Mouse (Mus musculus) ES-E14 (cell line): ENCODE results near the gene Mdh1. TPM values are rescaled to one million over a fixed set of nuclear protein-coding genes. Genes with fewer than 3 reads are reported as not detected.

Experiments used
- DNase-seq: peaks from one replicate; pipeline ENCODE4 v3.0.0-alpha.2; 2013; ENCODE audit warnings: low read depth, low spot score
- H3K27ac ChIP-seq: 2 replicates; pipeline ENCODE4 v1.5.1; 2012; ENCODE audit warnings: low read depth, mild to moderate bottlenecking, low read length, moderate library complexity, mixed read lengths; ENCODE audit not compliant: poor library complexity, insufficient read depth, severe bottlenecking
- H3K36me3 ChIP-seq: 2 replicates; pipeline ENCODE4 v1.6.1; 2012; ENCODE audit warnings: mild to moderate bottlenecking, low read length, moderate library complexity, mixed read lengths; ENCODE audit not compliant: control insufficient read depth, poor library complexity, insufficient read depth, severe bottlenecking
- H3K4me1 ChIP-seq, 2 experiments: fragments of 150-350 bp in 1 of 2; sonication (generic) in 1 of 2; 2 replicates each; pipeline ENCODE4 v1.6.1; 2012; ENCODE audit warnings: low read length in 2 of 2, mild to moderate bottlenecking in 1 of 2, mixed read lengths in 1 of 2; ENCODE audit not compliant: control insufficient read depth in 2 of 2, insufficient read depth in 2 of 2, poor library complexity in 1 of 2
- H3K4me3 ChIP-seq, 2 experiments: fragments of 150-350 bp in 1 of 2; sonication (generic) in 1 of 2; 2 replicates each; pipeline ENCODE4 v1.5.1; 2012; ENCODE audit warnings: low read length in 2 of 2, low read depth in 1 of 2, mild to moderate bottlenecking in 1 of 2, mixed read lengths in 1 of 2; ENCODE audit not compliant: insufficient read depth in 1 of 2, poor library complexity in 1 of 2, severe bottlenecking in 1 of 2
- H3K9ac ChIP-seq: 2 replicates; pipeline ENCODE4 v1.6.1; 2012; ENCODE audit warnings: low read depth, mild to moderate bottlenecking, low read length, mixed read lengths; ENCODE audit not compliant: poor library complexity, insufficient read depth, severe bottlenecking
- H3K9me3 ChIP-seq: fragments of 150-350 bp; sonication (generic); 2 replicates; pipeline ENCODE4 v1.6.1; 2012; ENCODE audit warnings: low read depth, mild to moderate bottlenecking, low read length; ENCODE audit not compliant: control insufficient read depth, insufficient read depth
- CHD2 ChIP-seq: IDR thresholded peaks from 2 replicates; pipeline ENCODE4 v1.6.1; 2014; ENCODE audit warnings: mild to moderate bottlenecking, low read depth, low read length, inconsistent platforms
- HCFC1 ChIP-seq: IDR thresholded peaks from 2 replicates; pipeline ENCODE4 v1.6.1; 2012; ENCODE audit warnings: low read length, inconsistent platforms, borderline replicate concordance; ENCODE audit not compliant: insufficient read depth
- MAFK ChIP-seq: IDR thresholded peaks from 2 replicates; pipeline ENCODE4 v1.6.1; 2014; ENCODE audit warnings: mild to moderate bottlenecking, low read depth, low read length, inconsistent platforms; ENCODE audit not compliant: insufficient read depth
- ZC3H11A ChIP-seq: IDR thresholded peaks from 2 replicates; pipeline ENCODE4 v1.6.1; 2012; ENCODE audit warnings: low read depth, mild to moderate bottlenecking, inconsistent platforms, low read length, borderline replicate concordance
- ZNF384 ChIP-seq: IDR thresholded peaks from 2 replicates; pipeline ENCODE4 v1.6.1; 2012; ENCODE audit warnings: low read depth, low read length, inconsistent platforms
- in situ Hi-C, 2 experiments: fragments of 600-800 bp; cut with MboI; formaldehyde crosslinking; loops; one replicate each; pipeline ENCODE4 v1.15.1; 2025; ENCODE audit warnings: low sequenced_read_pairs in 2 of 2, inconsistent platforms in 1 of 2; ENCODE audit not compliant: unreplicated experiment in 2 of 2
- total RNA-seq: library from RNA; depleted of rRNA; stranded (reverse); fragments of 300-350 nt; gene quantifications from 2 replicates; pipeline ENCODE4 v1.2.3, GENCODE M21; 2012

The Mdh1 gene
- total RNA-seq, 1 experiment = 141 TPM

DNA sequence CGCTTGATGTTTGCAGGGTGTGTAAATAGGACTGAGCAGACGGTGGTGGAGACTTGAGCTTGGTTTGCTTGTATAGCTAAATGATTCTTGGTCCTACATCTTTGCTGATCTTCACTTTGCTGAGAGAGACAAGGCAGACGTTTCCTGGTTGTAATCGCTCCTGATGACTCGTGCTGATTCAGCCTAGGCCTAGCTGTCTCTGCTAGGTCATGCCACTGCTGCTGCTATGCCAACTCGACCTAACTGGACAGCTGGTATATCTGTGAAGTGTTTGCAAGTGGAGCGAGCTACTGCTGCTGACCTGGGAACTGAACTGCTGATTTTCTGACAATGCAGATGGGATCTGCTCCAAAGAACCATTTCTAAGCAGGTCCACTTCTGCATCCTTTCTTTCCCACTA is 9.3 kb upstream of the Mdh1 start:
- in situ Hi-C loops = no loop called here
- Histone ChIP-seq H3K36me3 (no peaks in the 10 kb centered on the region), H3K9me3 (no peaks in the 10 kb centered on the region), H3K4me3 (no peak overlapping the region), H3K9ac (no peak overlapping the region), H3K27ac (no peak overlapping the region), H3K4me1 (no peaks in the 10 kb centered on the region)
- no peak for DNase-seq
- TF ChIP-seq HCFC1 (no peak), ZC3H11A (no peak), CHD2 (no peak), MAFK (no peak), ZNF384 (no peak)

DNA sequence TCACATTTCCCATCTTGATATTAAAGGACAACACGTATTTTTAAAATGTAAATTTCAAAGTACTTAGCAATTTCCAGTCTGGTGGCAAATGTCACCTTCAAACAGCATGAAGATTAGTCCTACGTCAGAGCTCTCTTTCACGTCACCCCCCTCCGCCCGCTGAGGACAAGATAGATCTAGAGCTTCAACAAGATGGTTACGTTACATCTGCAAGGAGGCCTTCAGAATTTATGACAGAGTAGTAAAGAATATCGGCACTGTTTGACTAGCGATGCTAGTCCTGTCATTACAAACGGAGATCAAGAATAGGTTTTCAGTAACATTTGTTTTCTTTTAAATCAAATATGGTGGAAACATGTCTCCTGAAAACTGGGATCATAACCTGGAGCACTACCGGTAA is 1.2 kb downstream of the Mdh1 start:
- Histone ChIP-seq H3K27ac (no peak overlapping the region), H3K9ac (peak overlapping the region; percentile 76; the same call in 1 of the 2 replicates), H3K9me3 (no peaks in the 10 kb centered on the region), H3K4me3 (peak overlapping the region; percentile 88 to 95), H3K36me3 (no peaks in the 10 kb centered on the region), H3K4me1 (peaks cover 2% of the 10 kb centered on the region in 2 experiments; a peak in 2 of 4 replicates)
- no peak for DNase-seq
- in situ Hi-C loops = no loop called here
- TF ChIP-seq ZC3H11A (no peak), CHD2 (no peak), HCFC1 (no peak), ZNF384 (no peak), MAFK (no peak)

DNA sequence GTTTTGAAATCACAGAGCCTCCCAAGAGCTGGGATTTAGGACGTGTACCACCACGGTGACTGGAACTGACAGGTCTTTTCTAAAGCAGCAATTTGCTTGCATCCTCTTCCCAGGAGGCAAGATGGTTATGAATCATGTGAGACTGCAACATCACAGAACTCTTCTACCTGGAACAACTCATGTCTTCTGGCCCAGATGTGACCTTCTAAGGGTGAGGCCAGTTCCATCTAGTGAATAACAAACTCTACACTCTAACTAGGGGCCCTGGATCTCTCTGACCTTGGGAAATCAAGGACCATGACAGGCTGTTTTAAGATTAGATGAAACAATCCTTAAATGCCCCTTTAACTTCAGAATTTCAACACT is 2.1 kb downstream of the Mdh1 start:
- Histone ChIP-seq H3K27ac (no peak overlapping the region), H3K36me3 (peaks cover 3% of the 10 kb centered on the region), H3K4me3 (no peak overlapping the region), H3K4me1 (peaks cover 2% of the 10 kb centered on the region in 2 experiments; a peak in 2 of 4 replicates), H3K9me3 (no peaks in the 10 kb centered on the region), H3K9ac (no peak overlapping the region)
- no peak for DNase-seq
- TF ChIP-seq HCFC1 = no peak
- in situ Hi-C loops = no loop called here

DNA sequence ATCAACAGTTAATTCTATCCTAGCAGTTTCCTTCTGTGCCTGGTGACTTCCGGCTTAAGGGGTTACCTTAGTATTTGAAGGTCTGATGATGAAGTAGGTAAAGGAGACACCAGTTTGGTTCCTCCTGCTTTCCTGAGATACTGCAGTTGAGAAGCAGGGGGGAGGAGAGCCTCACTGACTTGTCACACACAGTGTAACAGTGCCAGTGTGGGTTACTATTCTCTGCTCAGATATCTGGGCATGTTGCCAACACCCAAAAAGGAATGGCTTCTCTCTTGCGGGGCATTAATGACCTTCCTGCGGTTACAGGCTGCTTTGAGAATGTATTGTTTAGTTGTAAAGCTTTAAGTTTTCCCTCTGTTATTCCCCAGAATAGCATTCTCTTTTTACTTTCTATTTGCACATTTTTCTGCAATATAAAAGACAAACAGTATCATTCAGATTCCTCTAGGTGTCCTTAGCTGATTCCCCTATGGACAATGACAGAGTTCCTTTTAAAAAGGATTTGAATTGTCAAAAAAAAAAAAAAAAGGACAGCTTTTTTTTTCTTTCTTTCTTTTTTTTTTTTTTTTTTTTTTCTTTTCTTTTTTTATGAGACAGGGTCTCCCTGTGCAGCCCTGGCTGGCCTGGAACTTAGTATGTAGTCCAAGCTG is 2.6 kb downstream of the Mdh1 start:
- Histone ChIP-seq H3K27ac (no peak overlapping the region), H3K36me3 (peaks cover 5% of the 10 kb centered on the region), H3K4me3 (no peak overlapping the region), H3K9ac (no peak overlapping the region), H3K4me1 (peaks cover 2% of the 10 kb centered on the region in 2 experiments; a peak in 2 of 4 replicates), H3K9me3 (no peaks in the 10 kb centered on the region)
- no peak for DNase-seq
- in situ Hi-C loops = no loop called here
- no peak for TF ChIP-seq HCFC1
- no peak for TF ChIP-seq CHD2
- TF ChIP-seq MAFK = no peak
- TF ChIP-seq ZNF384 = no peak
- no peak for TF ChIP-seq ZC3H11A

DNA sequence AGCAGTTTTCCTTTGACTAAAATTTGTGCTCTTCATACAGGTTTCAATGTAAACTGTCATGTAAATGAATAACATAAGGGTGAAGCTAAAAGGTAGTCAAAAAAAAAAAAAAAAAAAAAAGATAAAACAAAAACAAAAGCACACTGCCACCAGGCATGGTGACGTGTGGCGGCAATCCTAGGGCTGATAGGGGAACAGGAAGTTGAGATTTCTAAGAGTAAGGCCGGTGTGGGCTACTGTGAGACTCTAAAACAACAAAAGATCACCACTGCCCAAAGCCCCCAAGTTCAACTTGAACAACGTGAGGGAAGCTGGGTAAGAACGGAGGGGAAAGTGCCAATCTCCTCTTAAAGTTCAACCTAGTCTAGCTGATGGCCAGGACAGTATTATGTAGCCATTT is 3.2 kb downstream of the Mdh1 start:
- DNase-seq = no peak
- Histone ChIP-seq H3K9ac (no peak overlapping the region), H3K4me1 (peaks cover 2% of the 10 kb centered on the region in 2 experiments; a peak in 2 of 4 replicates), H3K9me3 (no peaks in the 10 kb centered on the region), H3K36me3 (peaks cover 5% of the 10 kb centered on the region), H3K27ac (no peak overlapping the region), H3K4me3 (no peak overlapping the region)
- in situ Hi-C loops = no loop called here
- TF ChIP-seq MAFK (no peak), ZC3H11A (no peak), CHD2 (no peak), ZNF384 (no peak), HCFC1 (no peak)
